Mouse (Mus musculus): ENCODE measurements at regions not wholly inside any gene's neighbourhood (a gene's known extent, or its start where the extent isn't known, plus 50 kb on each side); places are given as distances from the start of the nearest gene placed in this dataset.

DNA sequence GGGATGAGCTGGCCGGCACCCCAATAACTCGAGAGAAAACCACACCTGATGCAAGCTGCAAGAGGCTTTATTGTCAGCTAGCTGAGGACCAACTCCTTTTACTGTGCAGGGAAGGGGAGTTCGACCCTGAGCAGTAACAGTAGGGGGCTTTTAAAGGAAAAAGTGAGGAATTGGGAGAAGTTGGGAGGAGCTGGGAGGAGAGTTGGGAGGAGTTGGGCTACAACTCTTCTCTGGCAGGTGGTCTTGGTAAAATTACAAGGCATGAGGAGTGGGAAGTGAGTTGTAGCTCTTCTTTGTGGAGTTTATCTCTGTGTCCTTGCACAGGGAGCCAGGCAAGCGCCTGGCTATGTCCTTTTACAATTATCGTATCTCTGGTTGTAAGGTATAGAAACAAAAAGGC lies 575.4 kb downstream of the Tmem132b start:
- Histone ChIP-seq H3K4me1 (ENCODE audit: control insufficient read depth in 2 of 2, insufficient read depth in 2 of 2, low read length in 2 of 2) (no peaks in the 10 kb centered on the region), H3K9ac (ENCODE audit: low read length) (no peak overlapping the region), H3K36me3 (ENCODE audit: control insufficient read depth, insufficient read depth, low read length) (no peaks in the 10 kb centered on the region), H3K27ac (replicated peaks in 1 of 2; ENCODE audit: control insufficient read depth in 1 of 2, insufficient read depth in 1 of 2, low read depth in 2 of 2, low read length in 2 of 2) (no peak overlapping the region), H3K27me3 (ENCODE audit: control insufficient read depth, insufficient read depth, low read length) (no peaks in the 10 kb centered on the region), H3K4me3 (ENCODE audit: control insufficient read depth in 1 of 2, insufficient read depth in 1 of 2, low read depth in 1 of 2, low read length in 2 of 2) (no peak overlapping the region), H3K9me3 (ENCODE audit: control insufficient read depth, low read length) (no peaks in the 10 kb centered on the region), H3K4me2 (ENCODE audit: low read length) (no peak overlapping the region)
- ATAC-seq (ENCODE audit: insufficient number of reproducible peaks, insufficient read depth, low FRiP score, low read depth) = no peak
- WGBS = 79% methylated on average over 5 of the region's 5 CpGs

DNA sequence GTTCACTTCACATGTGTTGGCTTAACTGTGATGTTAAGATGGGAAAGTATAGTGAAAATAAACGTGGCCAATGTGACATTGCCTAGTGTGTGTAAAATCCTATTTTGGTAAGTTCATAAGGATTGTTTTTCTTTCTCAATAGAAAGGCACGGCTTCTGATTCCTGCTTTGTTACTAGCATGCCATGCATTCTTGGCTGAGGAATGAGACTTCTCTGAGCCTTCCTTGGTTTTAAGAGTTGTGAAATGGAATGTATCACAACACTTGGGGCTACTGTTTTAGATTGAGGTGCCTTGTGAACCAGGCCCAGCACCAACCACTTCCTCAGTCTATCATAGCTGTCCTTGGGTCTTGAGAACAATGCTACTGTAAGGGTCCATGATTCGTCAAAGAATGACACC lies 577.3 kb downstream of the Tmem132b start:
- Histone ChIP-seq H3K9ac (ENCODE audit: low read length) (no peak overlapping the region), H3K36me3 (ENCODE audit: control insufficient read depth, insufficient read depth, low read length) (no peaks in the 10 kb centered on the region), H3K9me3 (ENCODE audit: control insufficient read depth, low read length) (no peaks in the 10 kb centered on the region), H3K27me3 (ENCODE audit: control insufficient read depth, insufficient read depth, low read length) (no peaks in the 10 kb centered on the region), H3K4me1 (ENCODE audit: control insufficient read depth in 2 of 2, insufficient read depth in 2 of 2, low read length in 2 of 2) (no peaks in the 10 kb centered on the region), H3K4me3 (ENCODE audit: control insufficient read depth in 1 of 2, insufficient read depth in 1 of 2, low read depth in 1 of 2, low read length in 2 of 2) (no peak overlapping the region), H3K27ac (replicated peaks in 1 of 2; ENCODE audit: control insufficient read depth in 1 of 2, insufficient read depth in 1 of 2, low read depth in 2 of 2, low read length in 2 of 2) (no peak overlapping the region), H3K4me2 (ENCODE audit: low read length) (no peak overlapping the region)
- ATAC-seq (ENCODE audit: insufficient number of reproducible peaks, insufficient read depth, low FRiP score, low read depth) = no peak
- 51% methylated on average over 3 of the region's 3 CpGs for WGBS

DNA sequence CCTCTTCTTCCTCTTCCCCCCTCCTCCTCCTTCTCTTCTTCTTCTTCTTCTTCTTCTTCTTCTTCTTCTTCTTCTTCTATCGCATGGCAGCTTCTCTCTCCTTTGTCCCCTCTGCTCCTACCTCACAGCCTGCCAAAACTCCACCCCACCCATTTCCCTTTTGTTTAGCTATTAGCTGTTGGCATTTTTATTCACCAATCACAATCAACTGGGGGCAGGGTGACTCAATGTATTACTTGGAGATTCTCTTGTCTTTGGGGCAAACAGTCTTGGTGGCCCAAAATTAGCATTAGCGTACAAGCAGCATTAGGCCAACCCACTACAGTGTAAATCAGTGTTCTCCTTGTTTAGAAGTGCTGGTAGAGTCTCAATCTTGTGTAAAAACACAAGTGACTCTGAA lies 585.7 kb downstream of the Tmem132b start:
- H3K36me3 ChIP-seq (ENCODE audit: control insufficient read depth, insufficient read depth, low read length) = no peaks in the 10 kb centered on the region
- H3K4me2 ChIP-seq (ENCODE audit: low read length) = no peak overlapping the region
- H3K9me3 ChIP-seq (ENCODE audit: control insufficient read depth, low read length) = no peaks in the 10 kb centered on the region
- H3K27me3 ChIP-seq (ENCODE audit: control insufficient read depth, insufficient read depth, low read length) = no peaks in the 10 kb centered on the region
- H3K9ac ChIP-seq (ENCODE audit: low read length) = no peak overlapping the region
- H3K4me1 ChIP-seq (ENCODE audit: control insufficient read depth in 2 of 2, insufficient read depth in 2 of 2, low read length in 2 of 2) = no peaks in the 10 kb centered on the region
- H3K27ac ChIP-seq (replicated peaks in 1 of 2; ENCODE audit: control insufficient read depth in 1 of 2, insufficient read depth in 1 of 2, low read depth in 2 of 2, low read length in 2 of 2) = no peak overlapping the region
- ATAC-seq (ENCODE audit: insufficient number of reproducible peaks, insufficient read depth, low FRiP score, low read depth) = no peak
- whole genome bisulfite sequencing = 89% methylated on average over 2 of the region's 2 CpGs
- no peak overlapping the region for H3K4me3 ChIP-seq (ENCODE audit: control insufficient read depth in 1 of 2, insufficient read depth in 1 of 2, low read depth in 1 of 2, low read length in 2 of 2)

DNA sequence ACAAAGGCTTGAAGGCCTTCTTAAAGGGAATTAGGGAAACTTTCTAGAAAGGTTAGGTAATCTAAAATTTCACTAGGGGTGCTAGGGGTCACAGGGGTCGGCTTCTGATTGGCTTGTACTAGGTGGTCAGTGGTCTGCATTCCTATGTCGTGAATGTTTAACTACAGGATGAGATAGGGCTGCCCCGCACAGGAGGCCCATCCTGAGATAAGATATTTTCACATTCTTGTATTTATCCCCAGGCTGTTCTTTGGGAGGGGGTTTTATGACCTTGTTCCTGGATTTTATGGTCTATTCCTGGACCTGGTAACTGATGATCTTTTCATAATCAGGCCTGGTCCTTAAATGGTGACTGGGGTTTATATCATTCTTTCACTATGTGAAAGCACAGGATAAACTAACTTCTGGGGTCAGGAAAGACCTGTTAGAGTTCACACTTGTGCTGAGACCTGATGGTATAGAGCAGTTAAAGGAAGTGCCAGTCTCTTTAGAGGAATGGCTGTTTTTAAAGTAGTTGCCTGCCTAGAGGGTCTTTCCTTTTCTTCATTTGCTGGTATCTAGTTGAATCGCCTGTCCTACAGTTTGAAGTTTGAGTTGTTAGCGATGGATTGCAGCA lies 586.4 kb downstream of the Tmem132b start:
- 40% methylated on average over 5 of the region's 5 CpGs for WGBS
- ATAC-seq (ENCODE audit: insufficient number of reproducible peaks, insufficient read depth, low FRiP score, low read depth) = no peak

DNA sequence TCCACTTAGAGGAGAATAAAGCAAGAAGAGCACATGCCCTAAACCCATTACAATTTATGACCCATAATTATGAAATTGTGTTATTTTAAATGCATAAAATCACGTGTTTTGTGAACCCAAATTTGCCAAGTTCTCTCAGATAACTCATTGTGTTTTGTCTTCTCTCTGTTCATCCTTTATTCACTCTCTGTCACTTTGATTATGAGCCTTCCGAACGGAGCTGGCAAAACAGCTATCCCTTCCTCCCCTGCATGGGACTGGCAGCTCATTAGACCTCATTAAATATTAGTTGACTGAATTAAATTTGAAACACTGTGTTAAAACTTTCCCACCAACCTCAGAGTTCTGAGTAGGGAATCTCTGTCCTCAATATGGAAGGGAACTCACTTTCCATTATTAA lies 587.2 kb downstream of the Tmem132b start:
- WGBS = 77% methylated on average over 3 of the region's 3 CpGs
- no peaks in the 10 kb centered on the region for H3K9me3 ChIP-seq (ENCODE audit: control insufficient read depth, low read length)
- ATAC-seq (ENCODE audit: insufficient number of reproducible peaks, insufficient read depth, low FRiP score, low read depth) = no peak
- no peak overlapping the region for H3K9ac ChIP-seq (ENCODE audit: low read length)
- H3K4me2 ChIP-seq (ENCODE audit: low read length) = no peak overlapping the region
- H3K4me1 ChIP-seq (ENCODE audit: control insufficient read depth in 2 of 2, insufficient read depth in 2 of 2, low read length in 2 of 2) = no peaks in the 10 kb centered on the region
- H3K27me3 ChIP-seq (ENCODE audit: control insufficient read depth, insufficient read depth, low read length) = no peaks in the 10 kb centered on the region
- H3K4me3 ChIP-seq (ENCODE audit: control insufficient read depth in 1 of 2, insufficient read depth in 1 of 2, low read depth in 1 of 2, low read length in 2 of 2) = no peak overlapping the region
- H3K27ac ChIP-seq (replicated peaks in 1 of 2; ENCODE audit: control insufficient read depth in 1 of 2, insufficient read depth in 1 of 2, low read depth in 2 of 2, low read length in 2 of 2) = no peak overlapping the region
- no peaks in the 10 kb centered on the region for H3K36me3 ChIP-seq (ENCODE audit: control insufficient read depth, insufficient read depth, low read length)

More for the DNA sequence above, 586.4 kb downstream of the Tmem132b start:
- no peak overlapping the region for H3K4me3 ChIP-seq (ENCODE audit: control insufficient read depth in 1 of 2, insufficient read depth in 1 of 2, low read depth in 1 of 2, low read length in 2 of 2)
- H3K9ac ChIP-seq (ENCODE audit: low read length) = no peak overlapping the region
- H3K36me3 ChIP-seq (ENCODE audit: control insufficient read depth, insufficient read depth, low read length) = no peaks in the 10 kb centered on the region
- no peak overlapping the region for H3K27ac ChIP-seq (replicated peaks in 1 of 2; ENCODE audit: control insufficient read depth in 1 of 2, insufficient read depth in 1 of 2, low read depth in 2 of 2, low read length in 2 of 2)
- H3K9me3 ChIP-seq (ENCODE audit: control insufficient read depth, low read length) = no peaks in the 10 kb centered on the region
- no peaks in the 10 kb centered on the region for H3K27me3 ChIP-seq (ENCODE audit: control insufficient read depth, insufficient read depth, low read length)
- no peak overlapping the region for H3K4me2 ChIP-seq (ENCODE audit: low read length)
- H3K4me1 ChIP-seq (ENCODE audit: control insufficient read depth in 2 of 2, insufficient read depth in 2 of 2, low read length in 2 of 2) = no peaks in the 10 kb centered on the region

DNA sequence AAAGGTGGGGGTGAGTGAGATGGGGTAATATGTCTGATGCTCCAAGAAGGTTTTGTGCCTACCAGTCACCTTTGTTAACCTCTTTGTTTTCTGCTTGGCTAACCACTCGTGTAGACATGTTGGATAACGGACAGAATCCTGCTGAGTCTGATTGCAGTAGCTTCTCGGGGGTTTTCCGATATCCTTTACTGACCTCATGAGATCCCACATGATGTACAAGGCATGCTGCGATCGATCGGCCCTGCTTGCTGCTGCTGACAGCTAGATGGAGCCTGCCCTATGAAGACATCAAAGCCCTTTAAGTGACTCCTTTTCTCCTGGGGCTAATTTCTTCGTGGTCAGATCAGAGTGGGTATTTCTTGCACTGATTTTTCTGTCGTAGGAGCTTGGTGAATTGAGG lies 591.6 kb downstream of the Tmem132b start:
- no peaks in the 10 kb centered on the region for H3K9me3 ChIP-seq (ENCODE audit: control insufficient read depth, low read length)
- H3K36me3 ChIP-seq (ENCODE audit: control insufficient read depth, insufficient read depth, low read length) = no peaks in the 10 kb centered on the region
- no peak overlapping the region for H3K27ac ChIP-seq (replicated peaks in 1 of 2; ENCODE audit: control insufficient read depth in 1 of 2, insufficient read depth in 1 of 2, low read depth in 2 of 2, low read length in 2 of 2)
- H3K4me2 ChIP-seq (ENCODE audit: low read length) = no peak overlapping the region
- no peaks in the 10 kb centered on the region for H3K27me3 ChIP-seq (ENCODE audit: control insufficient read depth, insufficient read depth, low read length)
- ATAC-seq (ENCODE audit: insufficient number of reproducible peaks, insufficient read depth, low FRiP score, low read depth) = no peak
- H3K4me1 ChIP-seq (ENCODE audit: control insufficient read depth in 2 of 2, insufficient read depth in 2 of 2, low read length in 2 of 2) = no peaks in the 10 kb centered on the region
- no peak overlapping the region for H3K9ac ChIP-seq (ENCODE audit: low read length)
- H3K4me3 ChIP-seq (ENCODE audit: control insufficient read depth in 1 of 2, insufficient read depth in 1 of 2, low read depth in 1 of 2, low read length in 2 of 2) = no peak overlapping the region
- WGBS = 66% methylated on average over 9 of the region's 9 CpGs

DNA sequence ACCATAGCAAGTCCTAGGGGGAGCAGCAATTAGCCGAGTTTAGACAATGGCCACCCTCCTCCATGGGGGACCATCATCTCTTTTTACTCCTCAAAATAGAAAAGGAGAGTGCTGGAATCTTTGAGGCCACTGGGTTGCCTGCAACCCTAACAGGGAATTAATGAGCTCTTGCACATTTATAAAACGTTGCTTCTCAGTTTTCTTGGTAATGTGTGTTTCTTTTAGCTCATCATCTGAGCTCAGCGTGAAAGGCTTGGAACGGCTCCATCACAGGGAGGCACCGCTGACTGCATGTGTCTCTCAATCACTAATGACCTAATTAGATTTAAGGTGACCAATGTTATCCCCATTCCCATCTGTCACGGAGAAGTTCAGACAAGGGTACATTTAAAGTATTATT lies 595.9 kb downstream of the Tmem132b start:
- no peak overlapping the region for H3K27ac ChIP-seq (replicated peaks in 1 of 2; ENCODE audit: control insufficient read depth in 1 of 2, insufficient read depth in 1 of 2, low read depth in 2 of 2, low read length in 2 of 2)
- no peak overlapping the region for H3K4me2 ChIP-seq (ENCODE audit: low read length)
- 73% methylated on average over 6 of the region's 6 CpGs for WGBS
- 0 out of 2 replicates have a peak, but pooled peaks cover 2% of the 10 kb centered on the region for H3K9me3 ChIP-seq (ENCODE audit: control insufficient read depth, low read length)
- no peak for ATAC-seq (ENCODE audit: insufficient number of reproducible peaks, insufficient read depth, low FRiP score, low read depth)
- H3K9ac ChIP-seq (ENCODE audit: low read length) = no peak overlapping the region
- H3K36me3 ChIP-seq (ENCODE audit: control insufficient read depth, insufficient read depth, low read length) = no peaks in the 10 kb centered on the region
- H3K27me3 ChIP-seq (ENCODE audit: control insufficient read depth, insufficient read depth, low read length) = no peaks in the 10 kb centered on the region
- no peaks in the 10 kb centered on the region for H3K4me1 ChIP-seq (ENCODE audit: control insufficient read depth in 2 of 2, insufficient read depth in 2 of 2, low read length in 2 of 2)
- H3K4me3 ChIP-seq (ENCODE audit: control insufficient read depth in 1 of 2, insufficient read depth in 1 of 2, low read depth in 1 of 2, low read length in 2 of 2) = no peak overlapping the region

DNA sequence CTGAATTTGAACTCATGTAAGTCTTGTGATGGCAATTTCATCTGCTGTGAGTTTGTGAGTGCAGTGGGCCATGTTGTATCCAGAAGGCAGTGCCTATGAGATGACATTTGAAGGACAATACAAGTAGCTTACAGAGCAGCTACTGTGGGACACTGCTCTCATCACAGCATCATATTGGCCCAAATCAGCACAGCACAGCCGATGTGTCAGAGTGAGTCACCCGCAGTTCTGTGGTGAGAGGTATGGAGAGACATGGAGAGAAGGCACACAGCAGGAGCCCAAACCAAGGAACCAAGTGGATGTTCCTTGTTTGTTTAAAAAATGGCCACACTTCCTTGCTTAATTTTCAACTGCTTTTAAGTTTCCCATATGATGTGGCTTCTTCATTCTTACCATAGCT lies 617.3 kb downstream of the Tmem132b start:
- Histone ChIP-seq H3K4me3 (ENCODE audit: control insufficient read depth in 1 of 2, insufficient read depth in 1 of 2, low read depth in 1 of 2, low read length in 2 of 2) (no peak overlapping the region), H3K36me3 (ENCODE audit: control insufficient read depth, insufficient read depth, low read length) (no peaks in the 10 kb centered on the region), H3K27me3 (ENCODE audit: control insufficient read depth, insufficient read depth, low read length) (no peaks in the 10 kb centered on the region), H3K27ac (replicated peaks in 1 of 2; ENCODE audit: control insufficient read depth in 1 of 2, insufficient read depth in 1 of 2, low read depth in 2 of 2, low read length in 2 of 2) (no peak overlapping the region), H3K4me1 (ENCODE audit: control insufficient read depth in 2 of 2, insufficient read depth in 2 of 2, low read length in 2 of 2) (no peaks in the 10 kb centered on the region), H3K9me3 (ENCODE audit: control insufficient read depth, low read length) (no peaks in the 10 kb centered on the region; the same call in 1 of the 2 replicates), H3K9ac (ENCODE audit: low read length) (no peak overlapping the region), H3K4me2 (ENCODE audit: low read length) (no peak overlapping the region)
- WGBS = 79% methylated on average over 2 of the region's 2 CpGs
- no peak for ATAC-seq (ENCODE audit: insufficient number of reproducible peaks, insufficient read depth, low FRiP score, low read depth)
